Mouse (Mus musculus) right cerebral cortex, adult 18-20 months (tissue): ENCODE data around the gene Alg2.
A peak's percentile ranks its signal among the peaks of the same experiment; 100 is the strongest.

Experiments
- DNase-seq: peaks from one replicate; pipeline ENCODE4 v3.0.0; 2022; ENCODE audit warnings: mixed read lengths

Gene Alg2

DNA sequence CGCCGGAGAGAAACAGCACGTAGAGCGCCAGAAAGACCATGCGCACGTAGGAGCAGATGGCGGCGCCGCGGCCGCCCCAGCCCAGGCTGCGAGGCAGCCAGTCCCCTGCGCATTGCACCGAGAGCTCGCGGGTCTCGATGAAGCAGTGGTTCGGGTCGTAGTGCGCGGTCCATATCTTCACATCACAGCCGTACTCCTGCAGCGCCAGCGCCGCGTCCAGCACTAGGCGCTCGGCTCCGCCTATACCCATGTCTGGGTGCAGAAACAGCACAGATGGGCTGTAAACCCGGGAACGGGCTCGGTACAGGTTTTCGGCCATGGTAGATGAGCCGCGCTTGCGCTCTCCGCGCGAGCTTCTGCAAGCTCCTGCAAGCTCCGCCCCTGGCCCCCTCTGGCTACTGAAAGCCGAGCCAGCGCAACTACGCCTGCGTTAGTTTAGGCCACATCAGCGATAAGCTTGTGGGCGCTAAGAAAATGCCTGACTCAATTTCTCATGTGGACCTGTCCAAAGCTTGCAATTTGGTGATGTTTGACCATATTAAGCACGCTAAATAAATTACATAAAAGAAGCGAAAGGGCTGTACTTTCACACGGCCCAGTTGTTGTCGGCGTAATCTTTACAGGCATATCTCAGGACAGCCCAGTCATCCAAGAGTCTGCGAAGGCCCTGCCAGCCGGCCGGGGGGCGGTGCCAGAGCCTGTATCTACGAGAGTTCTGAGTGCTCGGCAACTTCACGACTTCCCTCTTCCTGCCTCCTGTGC is at the start of gene Alg2, which contains the start of gene Sec61b:
Gene Alg2 (minus strand): TSS at position 366 of the 762 bp plus-strand sequence.
Gene Sec61b (plus strand): TSS at position 691 of the 762 bp plus-strand sequence.
- DNase-seq = peak; percentile 97

DNA sequence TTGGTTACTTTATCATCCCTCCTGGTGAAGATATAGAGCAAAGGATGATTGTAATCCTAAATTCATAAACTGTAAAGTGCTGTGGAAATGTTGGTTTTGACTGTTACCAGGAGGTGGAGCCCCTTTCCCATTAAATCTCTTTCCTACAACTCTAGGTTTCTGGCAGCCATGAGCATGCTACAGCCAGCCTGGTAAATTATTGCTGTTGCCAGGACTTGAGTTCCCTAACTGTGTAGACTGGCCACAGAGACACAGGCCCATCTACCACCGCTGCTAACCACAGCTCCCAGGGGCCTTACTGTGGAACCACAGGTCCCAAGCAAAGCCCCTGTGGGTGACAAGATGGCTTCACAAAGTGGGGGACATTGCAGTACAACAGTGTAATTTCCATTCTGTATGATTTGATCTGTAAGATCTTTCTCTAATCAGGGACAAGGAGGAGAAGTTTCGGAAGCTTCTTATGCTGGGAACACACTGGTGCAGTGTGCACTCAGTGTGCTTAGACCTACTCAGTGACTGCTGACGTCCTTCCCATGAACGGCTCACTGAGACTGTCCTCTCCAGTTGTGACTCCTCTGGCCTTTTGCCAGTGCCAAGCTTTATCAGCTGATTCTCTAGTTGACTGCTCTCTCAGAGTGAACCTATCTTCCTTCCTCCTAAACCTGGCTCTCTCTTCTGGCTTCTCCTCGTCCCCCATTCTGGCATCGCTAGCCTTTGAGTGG is 47.9 kb upstream of the Alg2 start:
- peak; percentile 23 for DNase-seq

- no peak for DNase-seq
Measured at GRCm38 (mm10) chr4:47520076-47520475, 45.9 kb upstream of the Alg2 start.

GRCm38 (mm10) chr4:47518551-47519181 is 44.5 kb upstream of the Alg2 start:
- peak; percentile 31 for DNase-seq

- peak; percentile 45 for DNase-seq
Measured at GRCm38 (mm10) chr4:47504841-47505517, 30.8 kb upstream of the Alg2 start.

DNA sequence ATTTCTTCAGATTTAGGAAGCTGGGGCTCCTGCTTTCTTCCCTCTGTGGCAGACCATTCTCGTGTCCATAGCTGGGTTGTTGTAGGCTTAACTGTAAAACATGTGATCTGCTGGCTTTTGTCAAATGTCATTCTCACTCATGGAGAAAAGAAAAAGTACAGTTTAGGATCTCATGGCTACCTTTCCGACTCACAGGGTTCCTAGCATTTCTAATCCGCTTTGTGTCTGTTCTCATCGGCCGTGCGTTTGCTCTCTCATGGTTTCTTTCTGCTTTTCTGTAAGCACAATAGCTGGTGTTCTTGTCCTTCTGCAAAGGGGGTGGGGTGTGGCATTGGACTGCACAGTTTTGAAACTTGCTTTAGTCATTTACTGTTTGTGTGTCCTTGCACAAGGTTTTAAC is 28.9 kb upstream of the Alg2 start:
- no peak for DNase-seq

GRCm38 (mm10) chr4:47502546-47502971 is 28.4 kb upstream of the Alg2 start:
- DNase-seq = peak; percentile 55

GRCm38 (mm10) chr4:47499121-47499545 is 25.0 kb upstream of the Alg2 start:
- DNase-seq = no peak

DNA sequence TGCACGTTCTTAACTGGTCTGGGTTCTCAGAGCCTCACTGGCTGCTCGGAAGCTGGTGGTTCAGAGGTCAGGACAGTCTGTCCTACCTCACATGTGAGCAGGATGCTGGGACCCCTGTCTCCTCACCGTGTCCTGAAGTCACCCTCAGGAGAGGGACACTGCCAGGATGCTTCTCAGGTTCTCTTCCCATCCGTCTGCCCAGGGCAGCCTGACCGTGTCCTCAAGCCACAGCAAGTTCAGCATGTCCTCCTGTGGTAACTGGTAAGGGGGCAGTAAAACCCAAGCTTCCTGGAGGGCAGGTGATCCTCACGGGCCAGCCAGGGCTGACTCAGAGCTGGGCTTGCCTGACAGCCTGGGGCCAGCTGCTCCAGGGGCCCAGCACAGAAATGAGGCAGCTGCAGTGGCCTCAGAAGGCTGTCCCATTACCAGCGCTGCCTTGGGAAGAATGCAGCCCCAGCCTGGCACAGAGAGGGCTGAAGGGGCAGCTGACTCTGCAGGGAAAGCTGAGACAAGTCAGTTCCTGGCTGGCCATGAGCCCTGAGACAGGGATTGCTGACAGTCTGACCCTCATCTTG is 23.8 kb upstream of the Alg2 start:
- no peak for DNase-seq

GRCm38 (mm10) chr4:47494686-47495085 is 20.6 kb upstream of the Alg2 start:
- no peak for DNase-seq

- no peak for DNase-seq
Measured at GRCm38 (mm10) chr4:47494137-47494536, 20.0 kb upstream of the Alg2 start.

GRCm38 (mm10) chr4:47493456-47493855 is 19.3 kb upstream of the Alg2 start:
- no peak for DNase-seq

GRCm38 (mm10) chr4:47492311-47493086 is 18.4 kb upstream of the Alg2 start:
- DNase-seq = no peak

- no peak for DNase-seq
Measured at GRCm38 (mm10) chr4:47491243-47491642, 17.1 kb upstream of the Alg2 start.

GRCm38 (mm10) chr4:47480576-47480975 is 6.4 kb upstream of the Alg2 start:
- no peak for DNase-seq

- no peak for DNase-seq
Measured at GRCm38 (mm10) chr4:47480095-47480494, 6.0 kb upstream of the Alg2 start.

DNA sequence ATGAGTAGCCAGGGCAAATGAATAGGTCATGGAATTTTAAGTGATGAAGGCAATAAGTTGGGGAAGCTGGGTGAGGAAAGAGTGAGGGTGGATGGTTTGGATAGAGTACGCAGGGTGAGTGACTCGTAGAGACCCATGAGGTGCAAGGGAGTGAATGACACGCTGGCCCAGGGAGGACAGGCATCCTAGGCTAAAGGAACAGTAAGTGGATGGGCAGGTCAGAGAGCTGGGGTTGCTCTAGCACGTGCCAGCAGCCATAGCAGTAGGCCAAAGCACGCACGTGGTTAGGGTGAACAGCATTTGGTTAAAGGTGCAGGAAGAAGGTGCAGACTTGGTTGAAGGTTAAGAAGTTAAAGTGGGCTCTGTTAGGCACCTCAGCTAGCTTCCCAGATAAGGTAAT is 3.4 kb upstream of the Alg2 start:
- DNase-seq = no peak

DNA sequence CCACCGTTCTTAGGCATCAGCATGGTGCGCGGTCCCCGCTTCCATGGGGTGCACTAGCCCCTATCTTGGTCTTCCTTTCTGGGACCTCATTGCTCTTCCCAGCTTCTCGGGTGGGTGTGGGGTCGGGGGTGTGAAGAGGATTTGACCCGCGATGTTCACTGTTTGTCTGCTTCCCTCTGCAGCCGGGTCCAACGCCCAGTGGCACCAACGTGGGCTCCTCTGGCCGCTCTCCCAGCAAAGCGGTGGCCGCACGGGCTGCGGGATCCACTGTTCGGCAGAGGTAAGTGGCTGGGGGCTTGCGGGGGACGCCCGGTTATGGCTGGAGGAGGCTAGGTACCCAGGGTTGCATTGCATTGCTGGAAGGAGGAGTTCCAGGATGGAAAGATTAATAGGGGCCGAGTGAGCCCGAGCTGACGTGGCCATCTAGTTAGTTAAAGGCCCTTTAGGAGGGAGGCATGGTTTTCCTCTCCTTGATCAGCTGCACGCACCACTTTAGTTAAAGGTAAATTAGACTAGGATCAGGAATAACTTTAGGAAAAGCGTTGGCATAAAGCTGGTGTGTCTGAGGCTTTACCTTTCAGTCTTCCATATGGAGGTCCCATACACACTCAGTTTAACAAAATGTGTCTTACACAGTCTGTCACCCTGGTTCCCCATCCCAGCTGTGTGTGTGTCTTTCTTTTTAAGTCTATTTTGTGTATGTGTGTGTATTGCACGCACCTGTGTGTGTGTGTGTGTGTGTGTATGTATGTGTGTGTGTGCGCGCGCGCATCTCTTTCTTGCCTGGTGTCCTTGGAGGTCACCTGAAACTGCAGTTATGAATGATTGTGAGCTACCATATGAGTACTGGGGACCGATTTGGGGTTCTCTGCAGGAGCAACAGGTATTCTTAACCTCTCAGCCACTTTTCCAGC is 854 bp upstream of the Alg2 start:
- no peak for DNase-seq

- no peak for DNase-seq
Measured at GRCm38 (mm10) chr4:47473586-47473967, 556 bp downstream of the Alg2 start.

GRCm38 (mm10) chr4:47467196-47467595 is 6.9 kb downstream of the Alg2 start:
- DNase-seq = no peak
